Mouse (Mus musculus) gastrocnemius, adult 2 months (tissue): Measurements from ENCODE around the gene Cd68. TPM values are rescaled to one million over a fixed set of nuclear protein-coding genes. Genes with fewer than 3 reads are reported as not detected.
"Not testable (repeated sequence)": the region's sequence is repeated elsewhere in the genome, so short reads cannot be mapped to it uniquely, and the experiment has no call there.

Experiments
- DNase-seq: peaks from one replicate; pipeline ENCODE4 v3.0.0; 2022
- H3K27ac ChIP-seq: fragments of 200-600 bp; 2 replicates; pipeline ENCODE4 v1.8.1; 2022; ENCODE audit warnings: mild to moderate bottlenecking
- H3K4me3 ChIP-seq: fragments of 200-600 bp; 2 replicates; pipeline ENCODE4 v1.8.1; 2022; ENCODE audit warnings: mild to moderate bottlenecking, moderate library complexity
- CTCF ChIP-seq: fragments of 200-600 bp; IDR thresholded peaks from 2 replicates; pipeline ENCODE4 v1.8.1; 2022; ENCODE audit warnings: antibody characterized with exemption, mild to moderate bottlenecking, moderate library complexity
- intact Hi-C: fragments of 180-260 bp; cut with DNase I; formaldehyde crosslinking; loops from one replicate; pipeline ENCODE4 v1.15.1; 2025
- microRNA-seq: library from miRNA; unstranded; fragments of <30 nt; microRNA quantifications from one replicate; pipeline ENCODE4 v1.2.0, GENCODE M21; 2021
- total RNA-seq, 2 experiments: library from RNA; stranded (reverse); gene quantifications; 2 replicates each; pipeline ENCODE4 v1.2.3; 2021

Gene Cd68
- total RNA-seq, 2 experiments from 2014 or later: 1.7 to 3.2 TPM

DNA sequence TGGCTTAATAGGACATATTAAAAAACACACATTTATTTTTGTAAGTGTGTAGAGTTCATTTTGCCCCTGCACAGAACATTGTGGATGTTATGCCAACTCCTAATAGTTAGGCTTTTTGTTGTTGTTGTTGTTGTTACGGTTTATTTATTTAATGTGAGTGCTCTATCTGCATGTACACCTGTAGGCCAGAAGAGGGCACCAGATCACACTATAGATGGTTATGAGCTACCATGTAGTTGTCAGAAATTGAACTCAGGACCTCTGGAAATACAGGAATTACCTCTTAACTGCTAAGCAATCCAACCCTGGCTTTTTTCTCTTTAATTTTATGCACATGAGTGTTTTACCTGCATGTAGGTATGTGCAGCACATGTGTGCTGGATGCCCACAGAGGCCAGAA lies 36.2 kb downstream of the Cd68 start:
- no peak overlapping the region for H3K27ac ChIP-seq
- no peak overlapping the region for H3K4me3 ChIP-seq
- peak; percentile 72 for TF ChIP-seq CTCF
- no peak for DNase-seq
- intact Hi-C loops: loop anchor here (2.0 kb wide), 1 partner anchor 27 kb away; no protein-coding TSS in a partner anchor

DNA sequence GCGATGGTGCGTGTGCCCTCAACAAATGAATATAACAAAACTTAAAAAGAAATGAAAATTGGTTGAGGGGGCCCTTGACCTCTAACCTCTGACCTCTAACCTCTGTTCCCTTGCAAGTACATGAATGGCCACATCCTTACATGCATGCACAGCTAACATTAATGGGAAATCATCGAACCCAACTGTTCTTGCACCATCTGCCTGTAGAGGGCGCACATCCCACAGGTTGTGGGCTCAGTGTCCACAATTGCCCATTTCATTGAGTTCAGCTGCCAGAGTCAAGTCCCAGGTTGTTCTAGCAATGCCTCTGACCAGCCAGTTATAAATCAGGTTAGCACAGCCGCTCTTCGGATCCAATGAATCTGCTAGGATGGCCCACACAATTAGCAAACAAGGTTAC lies 37.7 kb downstream of the Cd68 start:
- peak; percentile 91 for TF ChIP-seq CTCF
- no peak overlapping the region for H3K4me3 ChIP-seq
- DNase-seq: peak; percentile 77
- intact Hi-C loops: loop anchor here (2.0 kb wide), 1 partner anchor 29 kb away; no protein-coding TSS in a partner anchor
- no peak overlapping the region for H3K27ac ChIP-seq

DNA sequence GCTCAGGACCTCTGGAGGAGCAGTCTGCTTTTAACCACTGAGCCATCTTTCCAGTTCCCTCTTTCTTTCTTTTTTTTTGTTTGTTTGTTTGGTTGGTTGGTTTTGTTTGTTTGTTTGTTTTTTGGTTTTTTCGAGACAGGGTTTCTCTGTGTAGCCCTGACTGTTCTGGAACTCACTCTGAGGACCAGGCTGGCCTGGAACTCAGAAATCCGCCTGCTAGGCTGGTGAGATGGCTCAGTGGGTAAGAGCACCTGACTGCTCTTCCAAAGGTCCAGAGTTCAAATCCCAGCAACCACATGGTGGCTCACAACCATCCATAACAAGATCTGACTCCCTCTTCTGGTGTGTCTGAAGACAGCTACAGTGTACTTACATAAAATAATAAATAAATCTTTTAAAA lies 41.6 kb downstream of the Cd68 start:
- intact Hi-C loops, DNase-seq, H3K4me3 ChIP-seq, H3K27ac ChIP-seq: not testable (repeated sequence)

DNA sequence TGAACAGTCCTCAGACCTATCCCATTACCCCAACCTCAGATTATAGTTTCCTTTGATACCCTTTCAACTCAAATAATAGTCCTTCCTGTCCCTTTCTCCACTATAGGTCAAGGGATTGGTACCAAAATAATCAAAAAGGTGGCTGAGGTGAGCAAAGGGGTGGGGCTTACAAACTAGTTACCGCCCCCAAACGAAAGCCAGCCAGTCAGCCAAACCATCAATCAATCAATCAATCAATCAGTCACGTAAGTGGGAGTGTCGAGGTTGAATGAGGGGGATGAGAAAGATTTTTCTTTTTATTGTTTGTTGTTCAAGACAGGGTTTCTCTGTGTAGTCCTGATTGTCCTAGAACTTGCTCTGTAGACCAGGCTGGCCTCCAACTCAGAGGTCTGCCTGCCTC lies 42.9 kb downstream of the Cd68 start:
- intact Hi-C loops: no loop called here
- no peak for DNase-seq
- TF ChIP-seq CTCF: no peak
- Histone ChIP-seq H3K27ac (peak overlapping the region; percentile 91; the same call in 1 of the 2 replicates), H3K4me3 (no peak overlapping the region; the same call in 1 of the 2 replicates)

DNA sequence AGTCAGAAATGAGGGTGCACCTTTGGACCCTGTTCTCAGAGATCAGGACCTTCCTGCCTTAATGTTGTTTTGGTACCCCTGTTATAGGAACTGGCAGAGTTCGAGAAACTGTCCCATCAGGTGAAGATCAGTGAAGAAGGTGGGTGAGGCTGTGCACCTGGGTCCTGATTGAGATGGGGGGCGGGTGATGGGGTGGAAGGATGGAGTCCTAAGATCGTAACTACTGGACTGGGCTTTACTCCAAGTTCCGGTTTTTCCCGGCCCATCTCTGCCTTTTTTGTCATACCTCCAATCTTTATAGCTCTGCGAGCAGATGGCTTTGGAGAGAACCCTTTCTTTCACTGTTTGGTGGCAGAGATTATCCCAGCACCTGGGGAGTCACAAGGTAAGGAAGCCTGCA lies 43.5 kb downstream of the Cd68 start:
- no peak for DNase-seq
- intact Hi-C loops: no loop called here
- no peak for TF ChIP-seq CTCF
- peak overlapping the region; percentile 87 for H3K4me3 ChIP-seq
- H3K27ac ChIP-seq: peak overlapping the region; percentile 91

DNA sequence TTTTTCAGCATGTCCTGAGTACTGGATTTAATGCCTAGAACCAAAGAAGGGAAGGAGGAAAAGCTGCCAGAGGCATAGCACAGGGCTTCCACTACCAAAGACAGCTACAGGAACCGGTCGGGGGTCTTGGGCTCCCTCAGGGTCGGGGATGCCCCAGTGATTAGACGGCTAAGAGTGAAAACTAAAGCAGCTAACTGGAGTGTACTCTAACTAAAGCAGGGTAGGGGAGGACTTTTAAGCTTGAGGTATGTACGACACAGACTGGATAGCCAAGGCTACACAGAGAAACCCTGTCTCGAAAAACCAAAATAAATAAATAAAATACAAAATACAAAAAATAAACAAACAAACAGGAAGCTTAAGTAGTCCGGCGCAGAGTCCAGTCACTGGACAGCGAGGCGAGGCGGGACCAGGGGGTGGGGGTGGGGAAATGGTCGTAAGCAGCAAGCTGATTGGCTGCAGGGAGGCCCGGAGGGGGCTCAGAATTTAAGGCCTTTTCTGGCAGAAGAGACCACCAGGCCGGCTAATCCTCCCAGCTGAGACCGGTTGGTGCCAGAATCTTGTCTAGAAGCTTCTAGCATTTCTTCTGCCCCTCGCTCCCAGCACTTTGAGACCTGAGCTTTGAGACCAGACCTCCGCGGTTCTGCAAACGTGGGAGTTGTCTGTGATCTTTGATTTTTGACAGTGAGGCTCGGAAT lies 44.2 kb downstream of the Cd68 start, which contains the start of gene Sat2:
Gene Sat2 (plus strand): TSS at position 454 of the 698 bp plus-strand sequence.
- Histone ChIP-seq H3K4me3 (peak within 1 kb of the TSS; percentile 87), H3K27ac (peak within 1 kb of the TSS; percentile 91)
- no peak for TF ChIP-seq CTCF
- intact Hi-C loops: no loop called here
- peak; percentile 74 for DNase-seq

DNA sequence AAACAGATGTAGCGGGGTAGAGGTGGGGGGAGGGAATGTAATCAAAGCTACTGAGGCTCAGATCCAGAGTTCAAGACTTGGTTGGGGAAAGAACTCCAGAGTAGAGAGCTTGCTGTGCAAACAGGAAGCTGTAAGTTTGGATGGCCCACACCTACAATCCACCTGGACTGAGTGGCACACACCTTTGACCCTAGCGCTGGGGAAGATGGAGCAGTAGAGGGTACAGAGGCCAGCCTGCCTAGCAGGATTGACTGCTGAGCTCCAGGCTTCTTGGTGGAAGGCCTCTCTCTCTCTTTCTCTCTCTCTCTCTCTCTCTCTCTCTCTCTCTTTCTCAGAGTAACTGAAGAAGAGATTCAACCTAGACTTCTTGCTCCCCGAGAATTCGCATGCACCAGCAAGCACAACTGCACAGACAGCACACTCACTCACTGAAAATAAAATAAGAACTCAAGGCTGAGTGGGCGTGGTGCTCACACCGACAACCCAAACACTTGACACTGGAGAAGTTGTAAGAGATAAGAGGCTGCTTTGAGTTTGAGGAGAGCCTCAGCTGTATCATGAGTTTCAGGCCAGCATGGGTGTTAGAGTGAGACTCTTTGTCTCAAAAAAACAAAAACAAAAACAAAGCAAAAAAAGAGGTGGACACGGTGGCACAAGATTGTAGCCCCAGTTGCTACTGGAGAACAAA lies 45.4 kb downstream of the Cd68 start:
- Histone ChIP-seq H3K27ac (no peak overlapping the region), H3K4me3 (no peak overlapping the region)
- DNase-seq: no peak
- no peak for TF ChIP-seq CTCF
- intact Hi-C loops: no loop called here

DNA sequence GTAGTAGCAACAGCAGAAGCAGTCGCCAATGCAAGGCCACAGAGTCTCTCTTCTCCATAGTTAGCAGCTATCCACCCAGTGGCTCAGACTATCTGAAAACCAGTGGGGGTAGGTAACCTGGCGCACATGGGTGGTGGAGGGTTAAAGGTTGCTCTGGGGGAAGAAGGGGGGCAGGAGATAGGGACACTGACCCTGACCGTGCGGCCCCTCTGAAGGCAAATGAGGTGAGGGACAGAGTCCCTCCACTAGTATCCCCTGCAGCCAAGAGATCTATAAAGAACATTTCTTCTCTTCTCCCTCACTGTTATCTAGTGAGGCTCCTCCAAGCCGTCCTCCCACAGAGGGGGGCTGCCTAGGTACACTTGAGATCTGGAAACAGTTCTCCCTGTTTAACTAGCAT lies 48.1 kb downstream of the Cd68 start, which contains the start of gene Shbg:
Gene Shbg (minus strand): TSS at position 101 of the 400 bp plus-strand sequence.
- no peak for DNase-seq

DNA sequence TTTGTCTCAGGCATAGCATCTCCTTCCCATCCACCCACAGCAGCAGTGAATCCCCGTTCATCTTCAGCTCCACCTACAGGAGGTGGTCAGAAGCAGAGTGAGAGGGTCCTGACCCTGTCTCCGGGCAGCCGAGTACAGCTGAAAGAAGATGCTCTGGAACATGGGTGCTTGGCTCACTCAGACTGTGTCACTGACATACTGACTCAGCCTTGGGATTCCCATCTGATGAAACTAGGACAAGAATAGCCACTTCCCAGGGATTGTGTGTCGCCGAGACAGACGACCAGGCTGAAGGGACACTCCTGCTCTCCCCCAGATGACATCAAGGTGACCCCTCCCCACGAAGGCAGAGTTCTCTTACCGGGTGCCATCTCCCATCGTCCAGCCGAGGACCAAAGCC lies 49.2 kb downstream of the Cd68 start:
- TF ChIP-seq CTCF: peak; percentile 26; the same call in 1 of the 2 replicates
- intact Hi-C loops: no loop called here
- H3K4me3 ChIP-seq: no peak overlapping the region
- DNase-seq: peak; percentile 52
- peak overlapping the region; percentile 65 for H3K27ac ChIP-seq

More for the DNA sequence above, 48.1 kb downstream of the Cd68 start, which contains the start of gene Shbg:
- intact Hi-C loops: no loop called here
- Histone ChIP-seq H3K27ac (peak within 1 kb of the TSS; percentile 65), H3K4me3 (no peak within 1 kb of the TSS)
- no peak for TF ChIP-seq CTCF

DNA sequence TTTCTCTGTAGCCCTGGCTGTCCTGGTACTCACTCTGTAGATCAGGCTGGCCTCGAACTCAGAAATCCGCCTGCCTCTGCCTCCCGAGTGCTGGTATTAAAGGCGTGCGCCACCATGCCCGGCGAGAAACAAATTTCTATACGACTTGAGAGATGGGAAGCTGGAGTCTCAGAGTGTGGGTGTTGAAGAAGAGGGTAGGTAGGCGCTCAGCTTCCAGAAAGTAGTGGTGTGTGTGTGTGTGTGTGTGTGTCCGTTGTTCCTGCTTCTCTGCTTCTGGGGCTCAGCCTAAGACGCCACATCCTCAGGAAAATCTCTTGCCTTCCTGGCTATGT lies 51.7 kb downstream of the Cd68 start:
- not testable (repeated sequence) for DNase-seq, H3K27ac ChIP-seq
- intact Hi-C loops: loop anchor here (1.0 kb wide), 1 partner anchor 68 kb away; no protein-coding TSS in a partner anchor
- peak overlapping the region; percentile 63 for H3K4me3 ChIP-seq

Small RNA genes within 50 kb of the gene (microRNA-seq; reads per million reads assigned to microRNA genes)
- gene Mir1934 (not detected), gene Mir467f (not detected)

Other genes starting within 250 kb of the Cd68 start
- under 1 TPM; 0.05 to 0.25 TPM for gene Dnah2, start 117.0 kb downstream of the Cd68 start, total RNA-seq
- gene Efnb3, start 105.9 kb downstream of the Cd68 start, total RNA-seq: under 1 TPM; 0.47 to 0.48 TPM
- 1 to 10 TPM; 3.2 to 3.4 TPM for gene Wrap53, start 85.9 kb downstream of the Cd68 start, total RNA-seq
- gene Trp53, start 85.8 kb downstream of the Cd68 start, total RNA-seq: 10 to 100 TPM; 12.9 to 16.5 TPM
- 100 to 1,000 TPM; 271 to 389 TPM for gene Atp1b2, start 60.2 kb downstream of the Cd68 start, total RNA-seq
- gene Shbg, start 48.2 kb downstream of the Cd68 start, total RNA-seq: not detected
- gene Sat2, start 44.1 kb downstream of the Cd68 start, total RNA-seq: 1 to 10 TPM; 2.6 to 3.2 TPM
- gene Fxr2, start 33.2 kb downstream of the Cd68 start, total RNA-seq: 100 to 1,000 TPM in 1 of 2 experiments, 10 to 100 TPM in 1; 90.6 to 104 TPM
- not detected for gene Sox15, start 10.8 kb downstream of the Cd68 start, total RNA-seq
- gene Mpdu1, start 3.5 kb downstream of the Cd68 start, total RNA-seq: 1 to 10 TPM; 8.6 to 9.7 TPM
- gene Eif4a1, start 6.3 kb upstream of the Cd68 start, total RNA-seq: 10 to 100 TPM; 98.0 to 98.5 TPM
- 10 to 100 TPM; 25.4 to 28.1 TPM for gene Senp3, start 15.9 kb upstream of the Cd68 start, total RNA-seq
- 1 to 10 TPM in 1 of 2 experiments, under 1 TPM in 1; 0.64 to 1.1 TPM for gene Tnfsf13, start 19.6 kb upstream of the Cd68 start, total RNA-seq
- gene Tnfsf12, start 29.7 kb upstream of the Cd68 start, total RNA-seq: 10 to 100 TPM in 1 of 2 experiments, 1 to 10 TPM in 1; 6.5 to 10.6 TPM
- 1 to 10 TPM; 1.2 to 1.9 TPM for gene Tnfsfm13, start 29.9 kb upstream of the Cd68 start, total RNA-seq
- gene Polr2a, start 92.5 kb upstream of the Cd68 start, total RNA-seq: 10 to 100 TPM; 26.9 to 35.4 TPM
- gene Slc35g3, start 95.8 kb upstream of the Cd68 start, total RNA-seq: not detected
- gene Zbtb4, start 99.8 kb upstream of the Cd68 start, total RNA-seq: 10 to 100 TPM; 29.3 to 35.9 TPM
- gene Chrnb1, start 129.8 kb upstream of the Cd68 start, total RNA-seq: 10 to 100 TPM; 23.2 to 26.3 TPM
- gene Fgf11, start 135.7 kb upstream of the Cd68 start, total RNA-seq: 1 to 10 TPM; 3.9 to 4.7 TPM
- gene Tmem102, start 139.5 kb upstream of the Cd68 start, total RNA-seq: under 1 TPM; 0.20 to 0.41 TPM
- gene Gm39566, start 149.1 kb upstream of the Cd68 start, total RNA-seq: not detected
- gene Spem2, start 152.3 kb upstream of the Cd68 start, total RNA-seq: not detected
- not detected for gene Spem1, start 156.0 kb upstream of the Cd68 start, total RNA-seq
- gene Nlgn2, start 171.6 kb upstream of the Cd68 start, total RNA-seq: 1 to 10 TPM; 2.3 to 2.7 TPM
- gene Tmem256, start 172.4 kb upstream of the Cd68 start, total RNA-seq: 100 to 1,000 TPM; 144 to 165 TPM
- gene Plscr3, start 180.2 kb upstream of the Cd68 start, total RNA-seq: 10 to 100 TPM in 1 of 2 experiments, 1 to 10 TPM in 1; 9.6 to 13.0 TPM
- gene Tnk1, start 192.6 kb upstream of the Cd68 start, total RNA-seq: under 1 TPM in 1 of 2 experiments, not detected in 1; 0.11 TPM
- not detected for gene Tmem95, start 211.9 kb upstream of the Cd68 start, total RNA-seq
- gene Kctd11, start 215.3 kb upstream of the Cd68 start, total RNA-seq: 1 to 10 TPM; 1.3 to 1.7 TPM
- gene Acap1, start 229.4 kb upstream of the Cd68 start, total RNA-seq: under 1 TPM in 1 of 2 experiments, not detected in 1; 0.08 TPM
- under 1 TPM in 1 of 2 experiments, not detected in 1; 0.33 TPM for gene 2810408A11Rik, start 234.8 kb upstream of the Cd68 start, total RNA-seq
- 10 to 100 TPM; 25.2 to 33.5 TPM for gene Neurl4, start 234.9 kb upstream of the Cd68 start, total RNA-seq
- 10 to 100 TPM; 47.1 to 49.6 TPM for gene Gps2, start 247.7 kb upstream of the Cd68 start, total RNA-seq